Mouse (Mus musculus) bone marrow macrophage, adult 2 months (primary cell): ENCODE data around the gene Camk2b. TPM values are rescaled to one million over a fixed set of nuclear protein-coding genes. Genes with fewer than 3 reads are reported as not detected.
"Not testable (repeated sequence)": the region's sequence is repeated elsewhere in the genome, so short reads cannot be mapped to it uniquely, and the experiment has no call there.

Source experiments
- H3K27ac ChIP-seq: 2 replicates; pipeline ENCODE4 v1.5.1; 2012; ENCODE audit warnings: low read depth, low read length; ENCODE audit not compliant: insufficient read depth
- H3K4me1 ChIP-seq: 2 replicates; pipeline ENCODE4 v1.6.1; 2012; ENCODE audit warnings: low read length; ENCODE audit not compliant: control insufficient read depth, insufficient read depth
- H3K4me3 ChIP-seq: 2 replicates; pipeline ENCODE4 v1.5.1; 2012; ENCODE audit warnings: mild to moderate bottlenecking, low read length, moderate library complexity; ENCODE audit not compliant: insufficient read depth
- CTCF ChIP-seq: IDR thresholded peaks from 2 replicates; pipeline ENCODE4 v1.5.1; 2012; ENCODE audit warnings: low read depth, mild to moderate bottlenecking, low read length, moderate library complexity
- POLR2A ChIP-seq: IDR thresholded peaks from 2 replicates; pipeline ENCODE4 v1.6.1; 2012; ENCODE audit warnings: mild to moderate bottlenecking, low read depth, low read length, borderline replicate concordance
- polyA plus RNA-seq: library from polyadenylated mRNA; stranded (reverse); fragments of >200 nt; gene quantifications from 2 replicates; pipeline ENCODE4 v1.2.4, GENCODE M21; 2012; ENCODE audit not compliant: missing spikeins, insufficient read depth, insufficient read length

Camk2b gene
- polyA plus RNA-seq, 1 experiment, result 0.63 TPM

- H3K4me1 ChIP-seq, result peaks cover 20% of the 10 kb centered on the region
- H3K27ac ChIP-seq, result no peak overlapping the region
- no peak overlapping the region for H3K4me3 ChIP-seq
- TF ChIP-seq POLR2A, result no peak
- no peak for TF ChIP-seq CTCF
Measured at GRCm38 (mm10) chr11:5953130-5953765, 112.9 kb downstream of the Camk2b start.

- TF ChIP-seq CTCF (no peak), POLR2A (no peak)
- H3K4me1 ChIP-seq, result peaks cover 17% of the 10 kb centered on the region
- no peak overlapping the region for H3K27ac ChIP-seq
- H3K4me3 ChIP-seq, result no peak overlapping the region
Measured at GRCm38 (mm10) chr11:5952501-5952900, 113.7 kb downstream of the Camk2b start.

- no peak within 1 kb of the TSS for H3K27ac ChIP-seq
- TF ChIP-seq CTCF (no peak), POLR2A (no peak)
- H3K4me3 ChIP-seq, result no peak within 1 kb of the TSS
- peaks cover 17% of the 10 kb centered on the region for H3K4me1 ChIP-seq
Measured at GRCm38 (mm10) chr11:5949586-5950352, 116.4 kb downstream of the Camk2b start, which contains the start of gene Gck. Gene Gck (minus strand): TSS chr11:5950081.

GRCm38 (mm10) chr11:5948546-5949250, 117.5 kb downstream of the Camk2b start:
- Histone ChIP-seq H3K27ac (no peak overlapping the region), H3K4me1 (peaks cover 16% of the 10 kb centered on the region), H3K4me3 (no peak overlapping the region)
- no peak for TF ChIP-seq POLR2A
- no peak for TF ChIP-seq CTCF

- peaks cover 16% of the 10 kb centered on the region for H3K4me1 ChIP-seq
Measured at GRCm38 (mm10) chr11:5947796-5948195, 118.4 kb downstream of the Camk2b start.

GRCm38 (mm10) chr11:5945096-5945495, 121.1 kb downstream of the Camk2b start:
- Histone ChIP-seq H3K4me1 (peaks cover 14% of the 10 kb centered on the region), H3K4me3 (no peak overlapping the region), H3K27ac (no peak overlapping the region)
- TF ChIP-seq CTCF (0 out of 2 replicates have a peak, but pooled peaks have one; percentile 10), POLR2A (no peak)

More at GRCm38 (mm10) chr11:5947796-5948195, 118.4 kb downstream of the Camk2b start:
- Histone ChIP-seq H3K4me3 (no peak overlapping the region), H3K27ac (no peak overlapping the region)
- TF ChIP-seq POLR2A (no peak), CTCF (no peak)

- H3K4me3 ChIP-seq, result no peak overlapping the region
- no peak overlapping the region for H3K27ac ChIP-seq
- H3K4me1 ChIP-seq, result peaks cover 10% of the 10 kb centered on the region
- TF ChIP-seq POLR2A (no peak), CTCF (no peak)
Measured at GRCm38 (mm10) chr11:5942966-5943365, 123.2 kb downstream of the Camk2b start.

GRCm38 (mm10) chr11:5934531-5934930, 131.6 kb downstream of the Camk2b start:
- not testable (repeated sequence) for H3K4me3 ChIP-seq

GRCm38 (mm10) chr11:5931947-5932346, 134.2 kb downstream of the Camk2b start:
- not testable (repeated sequence) for H3K27ac ChIP-seq, H3K4me1 ChIP-seq, H3K4me3 ChIP-seq

More at GRCm38 (mm10) chr11:5934531-5934930, 131.6 kb downstream of the Camk2b start:
- H3K4me1 ChIP-seq, H3K27ac ChIP-seq: not testable (repeated sequence)

GRCm38 (mm10) chr11:5930578-5930977, 135.6 kb downstream of the Camk2b start:
- Histone ChIP-seq H3K27ac (no peak overlapping the region), H3K4me1 (no peaks in the 10 kb centered on the region), H3K4me3 (no peak overlapping the region)
- TF ChIP-seq CTCF (no peak), POLR2A (no peak)
